Mouse (Mus musculus) common myeloid progenitor, adult 5-6 weeks (primary cell): ENCODE measurements around the gene Cog5. TPM values are rescaled to one million over a fixed set of nuclear protein-coding genes. Genes with fewer than 3 reads are reported as not detected.

Experiments
- ATAC-seq: replicated peaks from 2 replicates; pipeline ENCODE4 v1.8.0; 2016; ENCODE audit warnings: low read depth, mild to moderate bottlenecking, moderate TSS enrichment, inconsistent platforms; ENCODE audit not compliant: poor library complexity, severe bottlenecking
- total RNA-seq: library from RNA; stranded (forward); fragments of 200-1000, 187-1606 nt; gene quantifications from 2 replicates; pipeline ENCODE4 v1.2.3, GENCODE M21; 2017

The Cog5 gene
- total RNA-seq, 1 experiment from 2014 or later = 73.7 TPM

DNA sequence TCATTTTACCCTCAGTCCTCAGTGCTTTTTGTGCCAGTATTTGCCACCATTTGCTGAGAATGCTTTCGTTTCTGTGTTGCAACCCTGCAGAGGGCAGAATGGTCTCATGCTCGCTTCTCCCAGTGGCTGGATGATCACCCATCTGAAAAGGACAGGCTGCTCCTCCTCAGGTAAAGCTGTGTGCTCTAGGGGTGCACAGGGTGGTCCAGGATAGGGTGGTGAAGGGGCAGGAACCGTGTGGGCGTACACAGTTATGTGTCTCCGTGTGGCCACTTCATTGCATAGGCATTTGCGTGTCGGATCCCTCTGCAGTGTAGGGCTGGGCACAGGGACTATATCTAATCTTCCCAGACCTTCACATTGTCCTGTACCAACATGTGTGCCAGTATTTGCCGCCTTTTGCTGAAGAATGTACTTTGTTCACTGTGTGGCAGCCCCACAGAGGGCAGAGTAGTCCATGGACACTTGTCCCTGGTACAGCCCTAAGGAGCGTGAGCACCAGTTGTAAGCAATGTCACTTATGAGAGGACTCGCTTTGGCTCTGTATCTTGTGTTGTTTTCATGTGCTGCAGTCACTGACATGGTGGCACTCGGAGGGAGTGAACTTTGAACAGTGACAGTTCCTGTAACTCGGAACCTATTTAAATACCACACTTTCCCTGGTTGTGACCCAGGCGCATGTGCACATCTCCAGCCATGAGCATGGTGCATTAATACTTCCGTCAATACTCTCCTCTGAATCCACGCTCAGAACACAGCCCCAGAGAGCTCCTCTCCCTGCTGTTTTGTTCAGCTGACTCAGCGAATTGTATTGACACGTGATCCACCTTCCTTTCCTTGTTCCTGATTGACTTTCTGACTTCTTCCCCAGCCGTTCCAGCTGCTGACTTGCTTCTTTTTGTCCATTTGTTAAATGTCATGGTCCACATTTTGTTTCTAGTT is 266.1 kb downstream of the Cog5 start:
- no peak for ATAC-seq

GRCm38 (mm10) chr12:31924135-31924534 is 269.5 kb downstream of the Cog5 start:
- no peak for ATAC-seq

GRCm38 (mm10) chr12:31925343-31925742 is 270.7 kb downstream of the Cog5 start:
- no peak for ATAC-seq

GRCm38 (mm10) chr12:31926661-31927061 is 272.0 kb downstream of the Cog5 start:
- peak; percentile 92 for ATAC-seq

DNA sequence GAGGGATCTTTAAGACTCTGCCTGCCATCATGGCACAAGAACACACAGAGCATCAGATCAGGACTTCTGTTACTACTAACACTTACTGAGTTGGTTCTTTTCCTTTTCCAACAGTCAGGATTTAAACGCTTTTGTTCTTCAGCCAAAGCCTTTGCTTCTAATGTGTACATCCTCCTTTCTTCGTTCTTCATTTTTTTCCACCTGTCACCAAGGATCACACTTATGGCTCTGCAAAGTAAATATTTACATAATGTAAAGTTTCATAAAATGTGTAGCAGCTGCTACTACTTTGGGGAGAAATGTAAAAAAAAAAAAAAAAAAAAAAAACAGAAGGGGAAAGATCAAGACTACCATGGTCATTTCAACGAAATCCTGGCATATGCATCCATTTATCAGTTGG is 273.8 kb downstream of the Cog5 start:
- ATAC-seq = no peak

DNA sequence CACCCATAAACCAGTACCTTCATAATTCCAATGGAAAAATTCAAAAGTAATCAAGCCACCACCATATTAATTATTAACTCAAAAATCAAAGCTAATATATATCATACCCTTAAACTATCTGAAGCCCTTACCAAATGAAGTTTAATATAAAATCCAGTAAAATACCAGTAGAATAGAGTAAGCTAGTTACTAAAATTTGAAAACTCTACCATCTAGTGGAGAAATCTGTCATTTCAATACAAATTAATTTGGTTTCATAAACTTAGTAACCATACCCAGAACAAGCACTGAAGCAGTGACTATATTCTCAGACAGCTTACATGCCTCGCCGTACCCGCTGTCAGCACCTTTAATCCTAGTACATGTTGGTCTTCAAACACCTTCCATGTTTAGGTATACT is 277.1 kb downstream of the Cog5 start:
- ATAC-seq = 0 out of 2 replicates have a peak, but pooled peaks have one; percentile 36

GRCm38 (mm10) chr12:31936657-31937300 is 282.1 kb downstream of the Cog5 start:
- no peak for ATAC-seq

- no peak for ATAC-seq
Measured at GRCm38 (mm10) chr12:31937613-31938012, 282.9 kb downstream of the Cog5 start.

DNA sequence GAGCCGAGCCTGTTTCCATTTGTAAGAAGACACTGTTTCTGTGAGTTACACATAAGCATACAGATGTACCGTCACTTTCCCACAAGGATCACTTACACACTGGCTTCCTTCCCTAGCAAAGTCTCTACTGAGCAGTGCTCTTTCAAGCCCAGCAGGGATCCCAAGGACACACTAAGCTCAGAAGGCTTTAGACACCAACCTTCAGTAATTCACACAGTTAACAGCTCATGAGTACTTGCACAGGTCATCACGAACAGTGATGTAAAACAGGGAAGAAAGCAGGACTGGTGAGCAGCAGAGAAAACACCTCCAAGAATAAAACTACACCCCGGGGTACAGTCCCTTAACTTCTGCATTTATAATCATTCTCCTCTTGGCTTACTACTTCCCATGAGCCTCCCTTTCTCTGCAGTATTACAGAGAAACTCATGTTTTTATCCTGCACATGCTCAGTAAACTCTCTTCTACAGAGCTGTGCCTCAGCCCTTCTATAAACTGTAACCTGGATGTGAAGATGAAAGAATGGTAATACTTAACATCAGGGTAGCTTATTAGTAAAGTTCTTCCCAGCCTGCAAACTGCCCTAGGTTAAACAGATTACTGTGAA is 283.8 kb downstream of the Cog5 start:
- no peak for ATAC-seq

- no peak for ATAC-seq
Measured at GRCm38 (mm10) chr12:31939026-31939425, 284.4 kb downstream of the Cog5 start.

DNA sequence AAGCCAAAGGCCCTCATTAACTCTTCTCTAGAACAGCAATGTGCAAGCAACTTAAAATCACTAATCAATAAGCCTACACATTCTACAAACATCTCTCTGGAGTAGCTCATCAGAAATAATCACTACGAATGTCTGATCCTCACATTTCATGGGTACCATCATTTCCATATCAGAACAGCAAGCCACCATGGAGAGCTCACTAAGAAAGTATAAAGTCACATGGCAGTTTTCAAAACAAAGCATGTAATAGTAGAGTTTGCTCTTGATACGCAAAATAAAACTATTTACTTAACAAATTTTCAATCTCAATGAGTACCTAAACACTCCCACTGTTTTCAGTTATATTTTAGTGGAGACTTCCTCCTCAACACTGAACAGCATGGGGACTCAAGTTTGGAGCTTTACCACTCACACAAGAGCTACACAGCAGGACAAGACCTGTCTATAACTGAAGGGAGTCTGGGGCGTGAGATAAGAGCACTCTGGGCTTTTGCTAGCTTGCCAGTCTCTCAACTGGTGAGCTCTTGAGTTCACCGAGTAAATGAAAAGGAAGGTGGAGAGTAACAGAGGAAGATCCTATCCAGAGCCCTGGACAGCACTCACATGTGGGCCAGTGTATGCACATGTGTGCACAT is 288.5 kb downstream of the Cog5 start:
- ATAC-seq = peak; percentile 61

DNA sequence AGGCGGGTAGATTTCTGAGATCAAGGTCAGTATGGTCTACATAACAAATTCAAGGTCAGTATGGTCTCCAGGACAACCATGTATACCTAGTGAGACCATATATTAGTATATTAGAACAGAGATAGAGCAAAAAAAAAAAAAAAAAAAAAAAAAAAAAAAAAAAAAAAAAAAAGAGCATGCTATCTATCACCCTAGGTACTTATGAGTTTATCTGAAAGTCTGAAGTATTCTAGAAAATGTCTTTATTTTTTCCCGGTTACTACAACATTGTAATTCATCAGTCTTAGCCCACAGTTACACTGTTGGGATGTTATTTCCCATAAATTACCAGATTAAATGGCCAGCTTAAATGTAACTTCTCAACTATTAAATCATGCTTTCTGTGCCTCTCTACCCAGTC is 289.7 kb downstream of the Cog5 start:
- no peak for ATAC-seq

DNA sequence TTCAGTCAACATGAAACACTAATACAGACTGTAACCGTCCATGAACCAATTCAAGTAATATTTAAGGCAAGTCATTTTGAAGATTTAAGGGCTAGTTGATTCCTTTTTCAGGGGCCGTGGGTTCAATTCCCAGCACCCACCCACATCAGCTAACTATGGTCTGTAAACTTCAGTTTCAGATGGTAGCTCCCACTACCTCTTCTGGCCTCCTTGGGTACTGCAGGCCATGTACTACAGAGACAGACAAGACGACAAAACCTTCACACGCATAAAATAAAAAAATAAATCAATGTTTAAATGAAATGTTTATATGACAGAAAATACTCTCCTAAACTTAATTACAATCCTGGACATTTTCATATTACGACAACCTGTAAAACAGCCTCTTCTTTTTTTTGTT is 292.8 kb downstream of the Cog5 start:
- ATAC-seq = no peak

DNA sequence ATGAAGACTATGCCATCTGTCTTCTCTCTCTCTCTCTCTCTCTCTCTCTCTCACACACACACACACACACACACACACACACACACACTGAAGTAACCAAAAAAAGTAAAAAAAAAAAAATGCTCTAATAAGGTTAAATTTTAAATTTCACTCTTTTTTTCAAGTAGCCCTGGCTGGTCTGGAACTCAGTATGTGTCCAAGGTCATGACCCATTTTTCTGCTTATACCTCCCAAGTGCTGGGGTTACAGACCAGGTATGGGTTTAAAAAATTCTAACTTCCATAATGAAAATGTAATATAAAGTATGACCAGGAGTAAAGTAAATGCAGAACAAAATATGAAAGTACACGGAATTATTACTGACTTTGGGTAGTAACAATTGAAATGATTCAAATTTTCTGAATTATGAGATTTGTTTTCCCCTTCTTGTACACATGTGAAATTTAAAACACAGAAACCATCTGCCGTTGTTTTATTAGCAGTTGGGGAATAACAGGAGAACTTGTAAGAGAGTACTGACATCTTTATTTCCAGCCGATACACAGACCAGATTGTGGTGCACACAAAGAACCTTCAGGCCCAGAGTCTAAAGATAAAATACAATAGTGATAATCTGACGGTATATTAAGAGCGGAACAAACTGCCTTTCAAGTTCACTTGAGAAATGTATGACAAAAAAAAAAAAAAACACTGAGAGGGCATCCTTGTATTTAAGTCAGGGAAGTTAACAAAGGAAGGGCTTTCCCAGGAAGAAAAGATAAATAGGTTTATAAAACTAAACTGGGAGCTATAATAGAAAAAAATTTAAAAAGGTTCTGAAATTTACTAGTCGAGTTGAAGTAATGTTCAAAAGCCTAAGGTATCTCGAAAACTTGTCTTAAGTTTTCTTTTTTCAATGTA is 293.7 kb downstream of the Cog5 start:
- ATAC-seq = no peak

GRCm38 (mm10) chr12:31949193-31949741 is 294.6 kb downstream of the Cog5 start:
- peak; percentile 36 for ATAC-seq

DNA sequence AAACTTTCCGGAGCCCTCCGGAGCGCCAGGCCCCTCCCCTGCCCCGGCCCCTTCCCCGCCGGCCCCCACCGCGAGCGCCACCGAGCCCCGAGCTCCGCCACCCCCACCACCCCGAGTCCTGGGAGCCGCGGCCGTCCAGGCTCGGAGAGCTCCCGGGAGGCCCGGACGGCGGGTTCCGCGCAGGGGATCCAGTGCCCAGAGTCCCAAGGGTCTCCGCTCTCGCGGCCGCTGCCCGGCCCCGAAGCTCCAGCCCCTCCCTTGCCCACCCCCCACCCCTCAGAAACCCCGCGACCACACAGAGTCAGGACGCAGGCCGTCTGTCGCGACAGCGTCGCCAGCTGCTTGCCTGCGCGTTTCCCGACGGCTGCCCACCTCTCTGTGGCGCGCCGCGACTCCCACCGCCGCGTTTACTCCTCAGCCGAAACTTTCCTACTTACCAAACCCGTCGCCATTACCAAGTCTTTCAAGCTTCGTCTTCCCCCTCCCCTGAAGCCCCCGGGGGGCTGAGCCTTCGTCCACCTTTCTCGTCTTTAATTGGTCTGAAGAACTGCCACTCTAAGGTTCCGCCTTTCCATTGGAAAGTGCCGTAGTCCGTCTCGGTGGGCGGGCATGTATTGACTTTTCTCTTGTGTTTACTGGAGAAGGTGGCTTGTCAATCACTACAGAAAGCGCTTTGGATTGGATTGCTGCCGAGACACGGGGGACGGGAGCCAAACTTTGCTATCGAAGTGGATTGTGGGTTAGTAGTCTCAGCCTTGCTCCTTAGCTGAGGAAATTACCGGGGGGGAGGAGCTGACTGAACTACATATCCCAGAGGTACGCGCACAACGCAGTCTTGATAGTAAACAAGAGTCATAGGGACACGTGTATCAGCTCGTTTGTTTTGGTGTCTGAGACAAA is 295.3 kb downstream of the Cog5 start, which contains the start of gene Hbp1:
Hbp1 (minus strand) TSS at position 777 of the 900 bp plus-strand sequence.
- peak; percentile 88 for ATAC-seq

DNA sequence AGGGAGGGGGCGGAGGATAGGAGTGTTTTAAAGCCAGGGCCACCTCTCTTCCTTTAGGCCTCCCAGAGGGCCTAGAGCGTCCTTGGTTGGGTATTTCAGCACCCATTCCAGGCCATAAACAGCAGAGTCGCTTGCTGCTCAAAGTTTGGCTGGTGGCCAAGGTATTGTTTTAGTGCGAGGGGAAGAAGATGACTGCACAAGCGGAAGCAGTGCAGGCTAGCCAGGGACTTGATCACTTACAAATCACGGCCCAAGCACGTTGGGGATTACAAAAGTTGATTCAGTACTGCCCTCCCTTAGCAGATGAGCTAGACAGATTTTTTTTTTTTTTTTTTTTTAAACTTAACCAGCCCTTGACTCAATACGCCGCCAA is 296.0 kb downstream of the Cog5 start:
- no peak for ATAC-seq

DNA sequence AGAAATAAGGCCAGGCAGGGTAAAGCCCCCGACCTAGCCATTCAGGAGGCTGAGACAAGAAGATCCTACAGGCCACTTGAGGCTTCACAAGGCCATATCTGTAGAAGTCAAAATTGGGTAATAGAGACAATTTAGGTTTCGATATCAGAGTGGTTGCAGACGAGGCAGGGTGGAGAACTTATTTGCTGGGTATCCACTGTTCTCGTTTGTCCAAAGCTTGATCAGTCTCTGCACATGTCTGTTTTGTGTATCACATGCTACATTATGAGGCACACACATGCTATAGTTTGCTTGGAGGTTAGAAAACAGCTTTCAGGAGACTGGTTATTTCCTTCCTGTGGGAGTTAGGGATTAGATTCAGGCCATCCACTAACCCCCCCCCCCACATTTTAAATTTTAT is 301.2 kb downstream of the Cog5 start:
- no peak for ATAC-seq
